Mouse (Mus musculus) central nervous system, embryonic 14 days (tissue): ENCODE data around the gene Snx13. TPM values are rescaled to one million over a fixed set of nuclear protein-coding genes. Genes with fewer than 3 reads are reported as not detected.

ENCODE experiments used
- polyA plus RNA-seq: library from polyadenylated mRNA; depleted of rRNA; stranded (reverse); fragments of >200 nt; gene quantifications from 2 replicates; pipeline ENCODE4 v1.2.3, GENCODE M21; 2012; rRNA removed

The Snx13 gene
- polyA plus RNA-seq = 11.8 and 11.9 TPM in 2 replicates

GRCm38 (mm10) chr12:35046999-35047319 lies at the start of gene Snx13:
Gene Snx13, plus strand, starts transcription at chr12:35047186.

Other genes starting within 250 kb of the Snx13 start
- 9.3 and 10.4 TPM in 2 replicates for gene Hdac9, start 130.1 kb upstream of the Snx13 start, polyA plus RNA-seq
- not detected in 2 replicates for gene Prps1l1, start 62.4 kb upstream of the Snx13 start, polyA plus RNA-seq